Mouse (Mus musculus): ENCODE data around the gene Dtx3l.

DNA sequence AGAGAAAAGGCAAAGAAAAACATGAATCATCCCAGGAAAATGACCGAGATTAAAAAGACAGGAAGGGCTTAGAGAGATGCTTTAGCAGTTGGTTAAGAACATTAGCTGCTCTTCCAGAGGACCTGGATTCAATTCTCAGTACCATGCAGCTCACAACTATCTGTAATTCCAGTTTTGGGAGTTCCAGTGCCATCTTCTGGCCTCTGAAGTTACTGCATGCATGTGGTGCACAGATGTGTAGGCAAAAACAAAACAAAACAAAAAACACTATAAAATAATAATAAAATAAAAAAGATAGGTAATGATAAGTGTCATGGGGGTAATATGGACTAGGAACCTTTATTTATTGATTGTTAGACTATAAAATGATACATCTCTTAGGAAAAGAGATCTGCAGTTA lies 25.4 kb downstream of the Dtx3l start:
- TF ChIP-seq CTCF (conservative IDR thresholded peaks at IDR 0.05; ENCODE audit: low read length) (peak; percentile 77), POU5F1 (IDR thresholded peaks at IDR 0.05; ENCODE audit: borderline replicate concordance, low read length) (no peak), NANOG (IDR thresholded peaks at IDR 0.05; ENCODE audit: borderline replicate concordance, low read length) (no peak)
